Mouse (Mus musculus) E14TG2a.4 (cell line): ENCODE data around the gene Mdm2.

ENCODE experiments used
- CTCF ChIP-seq: conservative IDR thresholded peaks from 2 replicates; pipeline ENCODE4 v1.5.1; 2014; ENCODE audit warnings: low read length
- NANOG ChIP-seq: IDR thresholded peaks from 2 replicates; pipeline ENCODE4 v1.6.1; 2014; ENCODE audit warnings: borderline replicate concordance, low read length, mixed read lengths
- POU5F1 ChIP-seq: IDR thresholded peaks from 2 replicates; pipeline ENCODE4 v1.6.1; 2014; ENCODE audit warnings: low read length, borderline replicate concordance

DNA sequence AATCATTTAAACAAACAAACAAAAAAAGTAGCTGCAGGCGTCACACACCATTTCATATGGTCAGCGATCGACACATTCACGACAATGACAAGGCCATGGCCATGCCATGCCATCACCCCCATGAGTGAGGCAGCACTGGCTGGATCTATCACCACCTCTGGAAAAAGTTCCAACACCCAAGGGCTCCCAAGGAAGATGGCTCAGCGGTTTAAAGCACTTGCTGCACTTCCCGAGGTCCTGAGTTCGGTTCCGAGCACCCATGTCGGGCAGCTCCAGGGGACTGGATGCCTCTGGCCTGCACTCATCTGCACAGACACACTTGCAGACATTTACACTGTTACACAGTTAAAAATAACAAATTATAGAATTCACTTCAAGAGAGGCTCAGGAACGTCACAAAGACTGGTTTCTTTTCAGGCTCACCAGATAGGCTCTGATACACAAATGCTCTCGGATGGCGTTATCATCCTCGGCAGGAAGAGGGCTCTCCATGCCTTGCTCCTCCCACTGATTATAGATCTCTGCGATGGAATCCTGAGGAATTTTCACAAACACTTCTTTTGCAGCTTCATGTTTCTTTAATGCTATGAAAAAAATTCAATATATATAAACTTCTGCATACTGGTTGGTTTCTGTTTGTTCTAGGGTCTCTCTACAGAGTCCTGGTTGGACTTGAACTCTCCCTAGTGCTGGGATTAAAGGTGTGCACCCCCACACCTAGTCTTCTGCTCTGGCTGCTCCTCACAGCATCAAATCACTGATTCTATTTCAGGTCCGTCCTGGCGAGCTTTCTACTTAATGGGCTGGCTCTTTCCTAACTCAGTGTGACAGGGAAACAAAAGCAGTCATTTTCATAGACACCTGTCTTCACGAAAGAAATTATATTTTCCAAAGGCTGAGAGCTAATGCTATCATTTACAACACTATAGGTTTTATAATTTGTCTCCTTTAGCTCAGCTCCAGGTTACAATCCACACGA, 48.5 kb upstream of the Mdm2 start:
- TF ChIP-seq CTCF (no peak), POU5F1 (no peak), NANOG (no peak)
